Mouse (Mus musculus): ENCODE measurements around the gene Fgfr1op. TPM values are rescaled to one million over a fixed set of nuclear protein-coding genes. Genes with fewer than 3 reads are reported as not detected.
A peak's percentile ranks its signal among the peaks of the same experiment; 100 is the strongest.
"Not testable (repeated sequence)": the region's sequence is repeated elsewhere in the genome, so short reads cannot be mapped to it uniquely, and the experiment has no call there.

Fgfr1op gene
- polyA plus RNA-seq, 1 experiment from 2014 or later, result 31.4 TPM

DNA sequence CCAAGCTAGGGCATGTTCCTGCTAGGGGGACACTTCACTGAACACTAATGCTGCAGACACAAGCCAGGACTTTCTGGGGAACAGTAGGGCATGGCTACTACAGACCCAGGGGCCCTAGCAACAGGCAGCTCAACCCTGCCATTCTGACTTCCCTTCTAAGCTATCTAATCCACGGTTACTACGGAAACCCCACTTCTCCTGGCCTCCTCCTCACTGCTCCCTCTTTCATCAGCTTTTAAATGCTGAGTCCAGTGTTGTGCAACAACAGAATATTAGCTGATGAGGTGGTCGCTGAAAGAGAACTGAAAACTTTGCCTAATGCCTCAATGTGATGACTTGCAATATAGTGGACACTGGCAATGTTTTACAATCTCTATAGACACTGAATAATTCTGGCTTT is 25.1 kb upstream of the Fgfr1op start:
- not testable (repeated sequence) for H3K9me3 ChIP-seq (ENCODE audit: control insufficient read depth, low read length); H3K4me2 ChIP-seq (ENCODE audit: low read length); H3K27me3 ChIP-seq (replicated peaks; ENCODE audit: control insufficient read depth, insufficient read depth, low read length); H3K4me1 ChIP-seq (ENCODE audit: control insufficient read depth, insufficient read depth, low read depth, low read length); H3K27ac ChIP-seq (ENCODE audit: low read depth, low read length); H3K9ac ChIP-seq (ENCODE audit: low read depth, low read length); H3K4me3 ChIP-seq (ENCODE audit: low read length); H3K36me3 ChIP-seq (ENCODE audit: control insufficient read depth, insufficient read depth, low read length)
- 0 out of 2 replicates have a peak, but pooled peaks have one; percentile 40 for ATAC-seq
- 65% methylated on average over 3 of the region's 3 CpGs for WGBS

- WGBS, result 53% methylated on average over 12 of the region's 14 CpGs
- not testable (repeated sequence) for H3K27me3 ChIP-seq (replicated peaks; ENCODE audit: control insufficient read depth, insufficient read depth, low read length); H3K9me3 ChIP-seq (ENCODE audit: control insufficient read depth, low read length); H3K36me3 ChIP-seq (ENCODE audit: control insufficient read depth, insufficient read depth, low read length); ATAC-seq; H3K9ac ChIP-seq (ENCODE audit: low read depth, low read length); H3K27ac ChIP-seq (ENCODE audit: low read depth, low read length); H3K4me1 ChIP-seq (ENCODE audit: control insufficient read depth, insufficient read depth, low read depth, low read length); H3K4me3 ChIP-seq (ENCODE audit: low read length); H3K4me2 ChIP-seq (ENCODE audit: low read length)
Measured at GRCm38 (mm10) chr17:8143802-8144673, 21.3 kb upstream of the Fgfr1op start.

DNA sequence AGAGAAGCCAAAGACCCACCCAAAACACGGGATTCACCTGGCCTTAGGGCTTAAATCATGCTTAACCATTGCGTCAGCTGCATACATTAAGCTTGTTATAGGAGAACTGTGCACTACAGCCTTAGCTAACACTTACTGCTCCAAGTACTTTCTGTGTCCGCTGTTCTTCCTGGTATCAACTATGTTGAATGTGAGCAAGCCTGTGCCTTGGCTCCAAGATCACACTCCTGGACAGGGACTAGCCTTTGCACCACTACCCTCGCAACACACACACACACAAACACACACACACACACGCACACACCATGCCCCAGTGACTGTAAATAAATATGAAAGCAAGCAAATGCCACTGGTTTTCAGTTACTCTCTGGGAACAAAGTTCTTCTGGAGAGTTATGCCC is 18.4 kb upstream of the Fgfr1op start:
- H3K9me3 ChIP-seq (ENCODE audit: control insufficient read depth, low read length); H3K27me3 ChIP-seq (replicated peaks; ENCODE audit: control insufficient read depth, insufficient read depth, low read length); H3K9ac ChIP-seq (ENCODE audit: low read depth, low read length); H3K36me3 ChIP-seq (ENCODE audit: control insufficient read depth, insufficient read depth, low read length); H3K27ac ChIP-seq (ENCODE audit: low read depth, low read length); H3K4me1 ChIP-seq (ENCODE audit: control insufficient read depth, insufficient read depth, low read depth, low read length): not testable (repeated sequence)
- WGBS, result 25% methylated on average over 4 of the region's 5 CpGs
- Histone ChIP-seq H3K4me3 (ENCODE audit: low read length) (peak overlapping the region; percentile 51), H3K4me2 (ENCODE audit: low read length) (peak overlapping the region; percentile 65)
- ATAC-seq, result peak; percentile 2; the same call in 1 of the 2 replicates

- WGBS, result under 1% methylated on average over 22 of the region's 67 CpGs
- H3K4me2 ChIP-seq (ENCODE audit: low read length), result peak within 1 kb of the TSS; percentile 65
- H3K27ac ChIP-seq (ENCODE audit: low read depth, low read length); H3K27me3 ChIP-seq (replicated peaks; ENCODE audit: control insufficient read depth, insufficient read depth, low read length); H3K36me3 ChIP-seq (ENCODE audit: control insufficient read depth, insufficient read depth, low read length); H3K9me3 ChIP-seq (ENCODE audit: control insufficient read depth, low read length); H3K4me1 ChIP-seq (ENCODE audit: control insufficient read depth, insufficient read depth, low read depth, low read length): not testable (repeated sequence)
- H3K9ac ChIP-seq (ENCODE audit: low read depth, low read length), result peak within 1 kb of the TSS; percentile 62
- peak within 1 kb of the TSS; percentile 51 for H3K4me3 ChIP-seq (ENCODE audit: low read length)
- ATAC-seq, result peak; percentile 97
Measured at GRCm38 (mm10) chr17:8147439-8148316, 17.6 kb upstream of the Fgfr1op start, which contains the start of the genes Gm49673 and Rnaset2a. Gm49673 (minus strand) TSS chr17:8147788. Rnaset2a (minus strand) TSS chr17:8148097.

DNA sequence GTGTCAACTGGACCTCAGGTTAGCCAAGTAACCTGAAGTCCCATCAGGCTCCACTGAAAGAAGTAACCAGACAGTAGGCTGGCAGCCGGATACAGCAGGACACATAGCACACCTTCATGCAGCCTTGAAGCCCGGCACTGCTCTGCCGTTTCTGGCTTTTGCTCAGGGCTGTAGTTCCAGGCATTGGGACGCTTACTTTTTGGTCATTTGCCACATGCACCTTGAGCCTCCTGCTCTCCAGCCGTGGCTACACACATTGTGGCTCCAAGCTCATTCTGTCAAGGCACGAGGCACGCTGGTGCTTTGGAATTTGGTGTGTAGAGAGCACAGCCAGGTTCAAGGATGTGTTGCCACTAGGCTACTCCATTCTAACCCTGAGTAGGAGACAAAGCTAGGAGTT is 10.3 kb upstream of the Fgfr1op start:
- H3K27me3 ChIP-seq (replicated peaks; ENCODE audit: control insufficient read depth, insufficient read depth, low read length); H3K9me3 ChIP-seq (ENCODE audit: control insufficient read depth, low read length); H3K4me1 ChIP-seq (ENCODE audit: control insufficient read depth, insufficient read depth, low read depth, low read length); H3K4me3 ChIP-seq (ENCODE audit: low read length); H3K4me2 ChIP-seq (ENCODE audit: low read length); H3K27ac ChIP-seq (ENCODE audit: low read depth, low read length); H3K36me3 ChIP-seq (ENCODE audit: control insufficient read depth, insufficient read depth, low read length); ATAC-seq; H3K9ac ChIP-seq (ENCODE audit: low read depth, low read length): not testable (repeated sequence)
- WGBS, result 88% methylated on average over 6 of the region's 7 CpGs

DNA sequence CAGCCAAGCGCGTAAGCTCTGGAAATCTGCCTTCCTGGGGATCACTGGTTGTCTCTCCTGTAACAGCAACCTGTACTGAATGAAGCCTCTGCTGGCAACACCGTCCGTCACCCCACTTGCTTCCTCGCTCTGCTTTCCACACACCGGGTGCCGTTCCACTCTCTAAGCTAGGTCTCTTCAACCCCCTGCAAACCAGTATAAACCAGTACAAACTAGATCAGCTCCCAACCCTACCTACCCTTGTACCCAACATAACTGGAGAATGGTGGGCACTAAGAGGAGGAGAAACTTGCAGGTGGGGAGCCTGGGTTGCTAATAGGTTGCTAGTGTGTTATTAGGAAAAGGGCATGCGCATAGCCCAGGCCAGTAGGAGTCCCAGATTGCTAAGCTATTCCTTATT is 9.3 kb upstream of the Fgfr1op start:
- not testable (repeated sequence) for H3K9me3 ChIP-seq (ENCODE audit: control insufficient read depth, low read length); H3K4me3 ChIP-seq (ENCODE audit: low read length); ATAC-seq; H3K27me3 ChIP-seq (replicated peaks; ENCODE audit: control insufficient read depth, insufficient read depth, low read length); H3K4me2 ChIP-seq (ENCODE audit: low read length); H3K4me1 ChIP-seq (ENCODE audit: control insufficient read depth, insufficient read depth, low read depth, low read length); H3K36me3 ChIP-seq (ENCODE audit: control insufficient read depth, insufficient read depth, low read length); H3K9ac ChIP-seq (ENCODE audit: low read depth, low read length); H3K27ac ChIP-seq (ENCODE audit: low read depth, low read length)
- no CpG with 5 or more reads among the region's 8 CpGs for WGBS

DNA sequence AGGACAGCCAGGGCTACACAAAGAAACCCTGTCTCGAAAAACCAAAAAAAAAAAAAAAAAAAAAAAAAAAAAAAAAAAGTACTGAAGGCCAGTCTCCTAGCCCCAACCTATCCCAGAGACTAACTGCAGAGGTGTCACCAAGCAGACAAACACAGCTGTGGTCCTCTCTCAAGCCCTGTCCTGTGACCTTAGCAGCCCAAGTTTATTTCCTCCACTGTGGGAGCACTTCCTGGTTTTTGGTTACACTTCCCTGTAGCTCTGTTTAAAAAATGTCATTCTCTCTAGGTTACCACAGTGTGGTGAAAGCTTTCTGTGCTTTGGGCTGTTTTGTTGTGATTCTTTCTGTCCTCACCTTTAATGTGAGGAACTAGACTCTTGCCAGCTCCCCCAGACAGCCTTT is 6.7 kb upstream of the Fgfr1op start:
- not testable (repeated sequence) for H3K4me2 ChIP-seq (ENCODE audit: low read length); H3K27me3 ChIP-seq (replicated peaks; ENCODE audit: control insufficient read depth, insufficient read depth, low read length); H3K27ac ChIP-seq (ENCODE audit: low read depth, low read length); H3K36me3 ChIP-seq (ENCODE audit: control insufficient read depth, insufficient read depth, low read length); H3K4me1 ChIP-seq (ENCODE audit: control insufficient read depth, insufficient read depth, low read depth, low read length); H3K9me3 ChIP-seq (ENCODE audit: control insufficient read depth, low read length); H3K4me3 ChIP-seq (ENCODE audit: low read length); H3K9ac ChIP-seq (ENCODE audit: low read depth, low read length); ATAC-seq
- WGBS, result no CpG with 5 or more reads among the region's 1 CpGs

DNA sequence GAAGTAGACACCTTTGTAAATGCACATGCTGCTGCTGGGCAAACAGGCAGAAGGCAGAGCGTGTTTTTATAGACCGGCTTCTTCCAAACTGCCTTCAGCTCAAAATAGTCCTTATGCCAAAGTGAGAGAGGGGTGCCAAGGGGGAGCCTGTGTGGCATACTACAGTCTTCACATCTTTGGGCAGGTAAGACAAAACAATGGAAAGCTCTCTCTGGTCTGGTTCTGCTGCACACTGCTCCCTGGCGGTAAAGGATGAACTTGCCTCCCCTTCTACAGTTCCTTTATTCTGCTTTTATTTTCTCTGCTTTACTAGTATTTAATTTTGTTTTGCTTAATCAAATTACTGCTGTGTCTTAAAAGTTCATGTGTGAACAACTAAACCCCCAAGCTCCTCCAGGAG is 4.3 kb upstream of the Fgfr1op start:
- not testable (repeated sequence) for H3K4me3 ChIP-seq (ENCODE audit: low read length); H3K9me3 ChIP-seq (ENCODE audit: control insufficient read depth, low read length); H3K4me1 ChIP-seq (ENCODE audit: control insufficient read depth, insufficient read depth, low read depth, low read length); H3K27me3 ChIP-seq (replicated peaks; ENCODE audit: control insufficient read depth, insufficient read depth, low read length); H3K4me2 ChIP-seq (ENCODE audit: low read length); H3K9ac ChIP-seq (ENCODE audit: low read depth, low read length); H3K36me3 ChIP-seq (ENCODE audit: control insufficient read depth, insufficient read depth, low read length); ATAC-seq; H3K27ac ChIP-seq (ENCODE audit: low read depth, low read length)
- 50% methylated on average over 2 of the region's 3 CpGs for WGBS

- not testable (repeated sequence) for H3K36me3 ChIP-seq (ENCODE audit: control insufficient read depth, insufficient read depth, low read length); H3K27me3 ChIP-seq (replicated peaks; ENCODE audit: control insufficient read depth, insufficient read depth, low read length); H3K27ac ChIP-seq (ENCODE audit: low read depth, low read length); H3K4me1 ChIP-seq (ENCODE audit: control insufficient read depth, insufficient read depth, low read depth, low read length); ATAC-seq; H3K9me3 ChIP-seq (ENCODE audit: control insufficient read depth, low read length)
- Histone ChIP-seq H3K4me2 (ENCODE audit: low read length) (peak overlapping the region; percentile 43), H3K4me3 (ENCODE audit: low read length) (peak overlapping the region; percentile 43), H3K9ac (ENCODE audit: low read depth, low read length) (peak overlapping the region; percentile 49)
- 0% methylated on average over 29 of the region's 42 CpGs for WGBS
Measured at GRCm38 (mm10) chr17:8165608-8165945, 276 bp downstream of the Fgfr1op start.

Data from hindbrain, embryonic 16.5 days (tissue).